Mouse (Mus musculus) cortical plate, adult 2 months (tissue): ENCODE data around the gene Mnat1. TPM values are rescaled to one million over a fixed set of nuclear protein-coding genes. Genes with fewer than 3 reads are reported as not detected.

ENCODE experiments used
- H3K27ac ChIP-seq: fragments of 200-500 bp; 2 replicates; pipeline ENCODE4 v1.5.1; 2012; ENCODE audit warnings: low read length, control low read depth, inconsistent platforms; ENCODE audit not compliant: insufficient read depth
- H3K4me1 ChIP-seq: fragments of 200-500 bp; 2 replicates; pipeline ENCODE4 v1.6.1; 2011; ENCODE audit warnings: low read length; ENCODE audit not compliant: control insufficient read depth, insufficient read depth
- H3K4me3 ChIP-seq: fragments of 200-500 bp; 2 replicates; pipeline ENCODE4 v1.5.1; 2011; ENCODE audit warnings: mild to moderate bottlenecking, low read length, control low read depth; ENCODE audit not compliant: insufficient read depth
- CTCF ChIP-seq: fragments of 200-500 bp; IDR thresholded peaks from 2 replicates; pipeline ENCODE4 v1.5.1; 2011; ENCODE audit warnings: mild to moderate bottlenecking, control low read depth, low read length; ENCODE audit not compliant: insufficient read depth; ENCODE audit errors: extremely low read depth
- POLR2A ChIP-seq: fragments of 200-500 bp; IDR thresholded peaks from 2 replicates; pipeline ENCODE4 v1.6.1; 2011; ENCODE audit warnings: mild to moderate bottlenecking, low read length, control low read depth; ENCODE audit not compliant: insufficient read depth; ENCODE audit errors: extremely low read depth
- polyA plus RNA-seq: library from polyadenylated mRNA; depleted of rRNA; stranded (reverse); fragments of >200 nt; gene quantifications from 2 replicates; pipeline ENCODE4 v1.2.3, GENCODE M21; 2012

The Mnat1 gene
- polyA plus RNA-seq, 1 experiment, result 15.3 TPM

- H3K4me1 ChIP-seq, result no peaks in the 10 kb centered on the region; the same call in 1 of the 2 replicates
- no peak overlapping the region for H3K27ac ChIP-seq
- H3K4me3 ChIP-seq, result no peak overlapping the region
- no peak for TF ChIP-seq CTCF
- TF ChIP-seq POLR2A, result no peak
Observed at GRCm38 (mm10) chr12:73205710-73206649, 82.5 kb downstream of the Mnat1 start.

- H3K4me1 ChIP-seq, result no peaks in the 10 kb centered on the region; the same call in 1 of the 2 replicates
- H3K4me3 ChIP-seq, result no peak overlapping the region
- TF ChIP-seq POLR2A (no peak), CTCF (no peak)
Observed at GRCm38 (mm10) chr12:73207008-73207407, 83.5 kb downstream of the Mnat1 start.

GRCm38 (mm10) chr12:73207461-73207860 is 83.9 kb downstream of the Mnat1 start:
- H3K4me3 ChIP-seq, result no peak overlapping the region
- H3K27ac ChIP-seq, result no peak overlapping the region
- H3K4me1 ChIP-seq, result no peaks in the 10 kb centered on the region; the same call in 1 of the 2 replicates
- no peak for TF ChIP-seq POLR2A
- TF ChIP-seq CTCF, result no peak

More at GRCm38 (mm10) chr12:73207008-73207407, 83.5 kb downstream of the Mnat1 start:
- H3K27ac ChIP-seq, result no peak overlapping the region

GRCm38 (mm10) chr12:73208518-73208917 is 85.0 kb downstream of the Mnat1 start:
- H3K4me1 ChIP-seq, result no peaks in the 10 kb centered on the region; the same call in 1 of the 2 replicates
- H3K4me3 ChIP-seq, result no peak overlapping the region
- TF ChIP-seq CTCF (no peak), POLR2A (no peak)
- no peak overlapping the region for H3K27ac ChIP-seq

GRCm38 (mm10) chr12:73209117-73209516 is 85.6 kb downstream of the Mnat1 start:
- no peak overlapping the region for H3K4me3 ChIP-seq
- TF ChIP-seq POLR2A (no peak), CTCF (no peak)
- no peak overlapping the region for H3K27ac ChIP-seq
- no peaks in the 10 kb centered on the region; the same call in 1 of the 2 replicates for H3K4me1 ChIP-seq

- H3K27ac ChIP-seq, result no peak overlapping the region
- no peak overlapping the region for H3K4me3 ChIP-seq
- TF ChIP-seq CTCF (no peak), POLR2A (no peak)
- H3K4me1 ChIP-seq, result no peaks in the 10 kb centered on the region; the same call in 1 of the 2 replicates
Observed at GRCm38 (mm10) chr12:73210454-73210853, 86.9 kb downstream of the Mnat1 start.

GRCm38 (mm10) chr12:73215773-73216172 is 92.3 kb downstream of the Mnat1 start:
- TF ChIP-seq CTCF (no peak), POLR2A (no peak)
- Histone ChIP-seq H3K4me1 (no peaks in the 10 kb centered on the region), H3K27ac (no peak overlapping the region), H3K4me3 (no peak overlapping the region)

- H3K27ac ChIP-seq, result no peak overlapping the region
- H3K4me3 ChIP-seq, result no peak overlapping the region
- no peaks in the 10 kb centered on the region for H3K4me1 ChIP-seq
- TF ChIP-seq CTCF (0 out of 2 replicates have a peak, but pooled peaks have one; percentile 1), POLR2A (no peak)
Observed at GRCm38 (mm10) chr12:73218632-73219031, 95.1 kb downstream of the Mnat1 start.

GRCm38 (mm10) chr12:73221235-73221634 is 97.7 kb downstream of the Mnat1 start:
- H3K4me3 ChIP-seq, result no peak overlapping the region
- no peaks in the 10 kb centered on the region for H3K4me1 ChIP-seq
- TF ChIP-seq POLR2A, result no peak
- no peak for TF ChIP-seq CTCF
- no peak overlapping the region for H3K27ac ChIP-seq

GRCm38 (mm10) chr12:73223872-73224271 is 100.4 kb downstream of the Mnat1 start:
- Histone ChIP-seq H3K27ac (no peak overlapping the region), H3K4me1 (no peaks in the 10 kb centered on the region), H3K4me3 (no peak overlapping the region)
- TF ChIP-seq CTCF (no peak), POLR2A (no peak)
